Mouse (Mus musculus) cerebellum, postnatal 25 days (tissue): ENCODE measurements around the gene Cdk14.
A peak's percentile ranks its signal among the peaks of the same experiment; 100 is the strongest.

Source experiments
- DNase-seq, 2 experiments: peaks; one replicate each; pipeline ENCODE4 v3.0.0; 2021; ENCODE audit warnings: mixed read lengths in 2 of 2

The Cdk14 gene

GRCm38 (mm10) chr5:5055494-5055893 is 364.6 kb downstream of the Cdk14 start:
- DNase-seq: no peak

GRCm38 (mm10) chr5:5054270-5054669 is 365.8 kb downstream of the Cdk14 start:
- DNase-seq: no peak

- no peak for DNase-seq
Observed at GRCm38 (mm10) chr5:5044326-5044725, 375.8 kb downstream of the Cdk14 start.

- no peak for DNase-seq
Observed at GRCm38 (mm10) chr5:5042735-5043134, 377.4 kb downstream of the Cdk14 start.

GRCm38 (mm10) chr5:5041480-5041879 is 378.6 kb downstream of the Cdk14 start:
- no peak for DNase-seq

GRCm38 (mm10) chr5:5039700-5040284 is 380.3 kb downstream of the Cdk14 start:
- no peak for DNase-seq

- no peak for DNase-seq
Observed at GRCm38 (mm10) chr5:5033445-5033844, 386.7 kb downstream of the Cdk14 start.

GRCm38 (mm10) chr5:5032847-5033246 is 387.3 kb downstream of the Cdk14 start:
- peak in 1 of 2 experiments; percentile 9 for DNase-seq

GRCm38 (mm10) chr5:5032446-5032845 is 387.7 kb downstream of the Cdk14 start:
- peak; percentile 12 to 22 for DNase-seq

- DNase-seq: no peak
Observed at GRCm38 (mm10) chr5:5030431-5030830, 389.7 kb downstream of the Cdk14 start.

- DNase-seq: no peak
Observed at GRCm38 (mm10) chr5:5018959-5019358, 401.2 kb downstream of the Cdk14 start.

GRCm38 (mm10) chr5:5018242-5018641 is 401.9 kb downstream of the Cdk14 start:
- no peak for DNase-seq

GRCm38 (mm10) chr5:5013783-5014182 is 406.3 kb downstream of the Cdk14 start:
- DNase-seq: no peak

GRCm38 (mm10) chr5:5012521-5013346 is 407.4 kb downstream of the Cdk14 start:
- DNase-seq: no peak

- DNase-seq: no peak
Observed at GRCm38 (mm10) chr5:5008153-5008745, 411.9 kb downstream of the Cdk14 start.

- no peak for DNase-seq
Observed at GRCm38 (mm10) chr5:5007489-5008152, 412.5 kb downstream of the Cdk14 start.

GRCm38 (mm10) chr5:5005633-5006032 is 414.5 kb downstream of the Cdk14 start:
- DNase-seq: no peak

GRCm38 (mm10) chr5:5004740-5005139 is 415.4 kb downstream of the Cdk14 start:
- DNase-seq: no peak

GRCm38 (mm10) chr5:4993192-4993601 is 426.9 kb downstream of the Cdk14 start:
- peak; percentile 18 to 24 for DNase-seq

- DNase-seq: no peak
Observed at GRCm38 (mm10) chr5:4991023-4991422, 429.1 kb downstream of the Cdk14 start.

- DNase-seq: no peak
Observed at GRCm38 (mm10) chr5:4990237-4990636, 429.9 kb downstream of the Cdk14 start.

GRCm38 (mm10) chr5:4986181-4986580 is 433.9 kb downstream of the Cdk14 start:
- DNase-seq: no peak

GRCm38 (mm10) chr5:4979551-4979950 is 440.6 kb downstream of the Cdk14 start:
- no peak for DNase-seq
